Mouse (Mus musculus): ENCODE data around the gene Ube2e3.

Ube2e3 gene

GRCm38 (mm10) chr2:78882068-78882467, 14.1 kb downstream of the Ube2e3 start:
- DNase-seq (ENCODE audit: extremely low spot score, low spot score): no peak

- DNase-seq (ENCODE audit: extremely low spot score, low spot score): no peak
These were observed 15.0 kb downstream of the Ube2e3 start for GRCm38 (mm10) chr2:78882743-78883433.

DNA sequence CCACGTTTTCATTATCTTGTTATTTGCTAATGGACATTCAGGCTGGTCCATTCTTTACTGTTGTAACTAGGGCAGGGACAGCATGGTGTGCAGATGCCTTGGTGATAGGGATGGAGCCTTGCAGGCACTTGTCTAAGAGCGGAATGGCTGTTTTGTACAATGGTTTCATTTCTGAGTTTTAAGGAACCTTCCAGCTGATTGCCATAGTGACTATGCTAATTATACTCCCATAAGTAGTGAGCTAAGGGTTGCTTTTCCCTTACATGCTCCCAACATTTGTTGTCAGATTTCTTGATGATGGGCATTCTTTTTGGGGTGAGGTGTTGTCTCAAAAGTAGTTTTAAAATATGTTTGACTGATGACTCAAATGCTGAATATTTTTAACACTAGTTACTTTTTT, 18.5 kb downstream of the Ube2e3 start:
- no peak for DNase-seq (ENCODE audit: extremely low spot score, low spot score)

- no peak for DNase-seq (ENCODE audit: extremely low spot score, low spot score)
These were observed 20.3 kb downstream of the Ube2e3 start for GRCm38 (mm10) chr2:78888190-78888589.

DNA sequence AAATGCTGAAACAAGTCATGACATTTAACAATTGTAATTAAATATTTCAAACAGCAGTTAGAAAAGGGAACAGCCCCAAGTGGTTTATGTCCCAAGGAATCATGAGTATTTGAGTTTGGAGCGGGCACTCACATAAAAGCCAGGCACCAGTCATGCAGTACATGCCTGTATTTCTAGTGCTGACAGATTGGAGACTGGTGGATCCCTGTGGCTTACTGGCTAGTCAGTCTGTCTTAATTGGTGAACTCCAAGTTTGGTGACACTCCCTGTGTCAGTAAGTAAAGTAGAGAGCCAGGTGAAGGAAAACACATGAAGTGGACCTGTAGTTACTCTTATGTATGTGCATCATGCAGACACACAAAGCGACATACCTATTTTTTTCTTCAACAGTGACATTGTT, 27.3 kb downstream of the Ube2e3 start:
- DNase-seq (ENCODE audit: extremely low spot score, low spot score): no peak

DNA sequence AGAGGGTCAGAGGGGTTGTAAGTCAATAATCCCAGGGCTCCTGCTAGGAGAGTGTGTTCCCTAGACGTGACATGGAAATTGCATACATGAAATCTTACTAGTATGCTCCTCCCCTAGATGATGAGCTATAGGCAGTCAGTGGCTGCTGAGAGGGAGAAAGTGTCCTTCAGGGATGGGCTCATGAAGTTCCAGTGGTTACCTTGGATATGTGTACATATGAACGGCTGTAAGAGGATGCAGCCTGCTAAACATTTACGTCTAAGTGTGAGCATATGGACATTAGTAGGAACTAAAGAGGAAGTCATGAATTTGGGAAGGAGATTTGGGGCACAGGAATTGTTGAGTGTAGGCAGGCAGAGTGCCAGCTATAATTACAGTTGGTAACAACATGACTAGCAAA, 38.0 kb downstream of the Ube2e3 start:
- DNase-seq (ENCODE audit: extremely low spot score, low spot score): no peak

- DNase-seq (ENCODE audit: extremely low spot score, low spot score): no peak
These were observed 43.6 kb downstream of the Ube2e3 start for GRCm38 (mm10) chr2:78911516-78911915.

GRCm38 (mm10) chr2:78914861-78915260, 46.9 kb downstream of the Ube2e3 start:
- no peak for DNase-seq (ENCODE audit: extremely low spot score, low spot score)

DNA sequence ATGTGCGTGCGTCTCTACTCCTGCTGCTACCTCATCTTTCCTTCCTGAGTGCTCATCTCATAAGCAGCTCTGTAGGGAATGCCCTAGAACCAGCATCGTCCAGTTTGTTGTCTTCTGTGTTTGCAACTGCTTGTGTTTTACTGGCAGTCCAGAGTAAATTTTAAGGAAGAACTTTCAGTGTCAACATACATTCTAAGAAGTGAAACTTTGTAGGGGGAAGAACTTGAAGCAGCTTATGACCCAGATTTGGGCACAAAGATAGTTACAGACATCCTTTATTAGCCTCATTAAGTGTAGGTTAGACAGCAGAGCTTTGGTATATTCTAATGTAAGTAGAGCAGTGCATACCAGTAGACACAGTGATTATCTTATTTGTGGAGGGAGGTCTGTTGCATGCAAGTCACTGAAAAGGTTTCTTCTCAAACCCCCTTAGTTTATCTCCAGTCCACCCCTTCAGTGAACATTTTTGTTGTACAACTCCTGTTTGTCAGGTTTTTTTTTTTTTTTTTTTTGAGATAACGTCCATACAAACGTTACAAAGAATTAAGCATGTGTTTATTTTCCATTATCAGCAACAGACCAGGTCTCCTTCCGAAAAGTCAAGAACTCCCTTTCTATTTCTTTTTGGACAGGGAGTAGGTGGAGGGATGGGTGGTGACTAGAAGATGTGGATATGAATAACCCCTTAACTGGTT, 55.2 kb downstream of the Ube2e3 start:
- DNase-seq (ENCODE audit: extremely low spot score, low spot score): no peak

DNA sequence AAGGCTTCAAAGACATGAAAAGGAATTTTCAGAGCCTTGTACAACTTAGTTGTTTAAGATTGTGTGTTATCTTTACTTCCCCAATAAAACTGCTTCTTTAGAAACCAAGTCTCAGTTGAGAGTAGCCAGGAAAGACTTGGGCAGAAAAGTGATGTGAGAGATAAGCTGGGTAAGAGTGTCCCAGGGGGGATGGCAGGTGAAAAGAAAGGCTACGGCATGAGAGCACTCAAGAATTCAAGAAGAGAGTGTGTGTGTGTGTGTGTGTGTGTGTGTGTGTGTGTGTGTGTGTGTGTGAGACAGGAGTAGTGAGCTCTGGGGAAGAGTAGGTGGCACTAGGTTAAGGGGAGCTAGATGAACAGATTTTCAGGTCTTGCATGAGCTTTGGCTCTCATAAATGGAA, 57.9 kb downstream of the Ube2e3 start:
- DNase-seq (ENCODE audit: extremely low spot score, low spot score): no peak

- no peak for DNase-seq (ENCODE audit: extremely low spot score, low spot score)
These were observed 59.7 kb downstream of the Ube2e3 start for GRCm38 (mm10) chr2:78927625-78928024.

GRCm38 (mm10) chr2:78928080-78928479, 60.2 kb downstream of the Ube2e3 start:
- DNase-seq (ENCODE audit: extremely low spot score, low spot score): no peak

GRCm38 (mm10) chr2:78931358-78931757, 63.4 kb downstream of the Ube2e3 start:
- DNase-seq (ENCODE audit: extremely low spot score, low spot score): no peak

GRCm38 (mm10) chr2:78959451-78959850, 91.5 kb downstream of the Ube2e3 start:
- no peak for DNase-seq (ENCODE audit: extremely low spot score, low spot score)

DNA sequence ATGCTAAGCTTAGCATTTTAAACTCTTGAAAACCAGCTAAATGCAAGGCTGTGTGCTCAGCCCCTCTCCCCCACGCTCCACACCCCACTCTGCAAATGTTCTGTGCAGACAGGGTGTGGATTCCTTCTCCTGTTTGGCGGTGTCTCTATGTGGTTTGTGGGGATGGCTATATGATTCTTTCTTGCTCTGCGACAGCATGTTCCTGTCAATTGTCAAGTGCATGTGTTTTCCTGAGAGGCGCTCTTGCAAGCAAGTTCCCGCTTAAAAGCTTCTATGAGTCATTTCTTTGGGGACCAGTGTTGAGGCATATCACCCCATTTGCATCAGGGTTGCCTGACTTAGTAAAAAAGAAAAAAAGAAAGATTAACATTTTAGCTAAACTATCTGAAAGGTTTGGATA, 92.4 kb downstream of the Ube2e3 start:
- no peak for DNase-seq (ENCODE audit: extremely low spot score, low spot score)

GRCm38 (mm10) chr2:78961023-78961422, 93.1 kb downstream of the Ube2e3 start:
- DNase-seq (ENCODE audit: extremely low spot score, low spot score): no peak

DNA sequence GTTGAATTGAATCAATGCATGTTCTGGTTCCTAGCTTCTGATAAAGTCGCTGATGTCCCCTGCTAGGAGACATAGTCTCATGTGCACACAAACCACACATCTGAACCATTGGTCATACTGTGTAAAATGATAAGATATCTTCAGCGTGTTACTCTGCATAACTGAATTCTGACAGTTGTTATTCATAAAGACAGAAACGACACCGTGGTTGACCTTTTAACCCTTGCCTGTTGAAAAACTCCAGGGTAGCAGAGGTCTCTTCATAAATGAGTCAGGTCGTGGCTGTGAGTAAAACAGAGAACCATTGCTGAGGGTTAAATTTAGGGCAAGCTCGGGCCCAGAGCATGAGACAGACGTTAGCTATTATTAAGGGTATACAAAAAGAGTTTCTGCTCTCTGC, 93.7 kb downstream of the Ube2e3 start:
- DNase-seq (ENCODE audit: extremely low spot score, low spot score): peak; percentile 26

- no peak for DNase-seq (ENCODE audit: extremely low spot score, low spot score)
These were observed 97.1 kb downstream of the Ube2e3 start for GRCm38 (mm10) chr2:78964995-78965394.

DNA sequence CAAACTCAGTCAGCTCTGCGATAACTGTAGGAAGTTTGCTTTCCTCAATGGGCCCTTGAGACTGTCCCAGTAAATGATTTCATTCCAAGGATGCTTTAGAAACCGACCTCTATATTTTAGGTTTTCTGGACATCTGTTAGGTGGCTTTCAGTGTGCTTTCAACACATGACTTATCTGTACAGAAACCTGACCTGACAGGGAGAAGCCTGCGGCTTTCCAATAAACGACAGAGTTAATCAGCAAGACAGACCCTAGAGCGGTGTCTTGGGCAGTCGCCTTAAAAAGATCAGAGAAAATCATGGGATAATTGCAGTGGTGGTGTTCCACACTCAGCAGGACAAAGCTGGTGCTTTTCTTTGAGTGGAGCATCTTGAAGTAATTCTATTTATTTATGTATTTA, 97.5 kb downstream of the Ube2e3 start:
- no peak for DNase-seq (ENCODE audit: extremely low spot score, low spot score)

DNA sequence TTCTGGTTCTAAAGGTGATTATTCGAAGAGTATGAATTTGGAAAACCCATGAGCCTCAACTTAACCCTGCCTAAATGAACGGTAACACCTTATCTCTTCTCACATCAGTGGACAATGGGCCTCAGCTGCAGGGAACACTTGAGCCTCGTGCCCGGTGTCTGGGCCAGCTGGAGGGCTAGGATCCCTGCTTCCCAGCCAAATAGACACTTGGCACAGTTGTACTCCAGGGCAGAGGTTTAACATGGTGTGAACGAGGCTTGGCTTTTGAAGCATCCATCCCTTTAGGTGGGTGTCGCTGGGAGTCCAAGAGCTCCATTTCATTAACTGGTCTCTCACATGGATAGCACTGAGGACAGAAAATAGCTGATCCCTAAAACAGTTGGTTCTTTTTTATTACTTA, 102.2 kb downstream of the Ube2e3 start:
- no peak for DNase-seq (ENCODE audit: extremely low spot score, low spot score)
